Mouse (Mus musculus) ES-Bruce4 (cell line): Measurements from ENCODE around the gene Inpp5d. TPM values are rescaled to one million over a fixed set of nuclear protein-coding genes. Genes with fewer than 3 reads are reported as not detected.

Source experiments
- H3K27ac ChIP-seq: 2 replicates; pipeline ENCODE4 v1.5.1; 2012; ENCODE audit warnings: low read length, inconsistent platforms; ENCODE audit not compliant: insufficient read depth
- H3K27me3 ChIP-seq: 2 replicates; pipeline ENCODE4 v1.6.1; 2012; ENCODE audit warnings: mild to moderate bottlenecking, low read length, inconsistent platforms; ENCODE audit not compliant: control insufficient read depth, poor library complexity, insufficient read depth, severe bottlenecking
- H3K36me3 ChIP-seq: 2 replicates; pipeline ENCODE4 v1.6.1; 2012; ENCODE audit warnings: inconsistent platforms, mild to moderate bottlenecking, low read length, moderate library complexity; ENCODE audit not compliant: control insufficient read depth, poor library complexity, insufficient read depth, severe bottlenecking
- H3K4me1 ChIP-seq: one replicate; pipeline ENCODE4 v1.8.1; 2011; ENCODE audit warnings: low read length; ENCODE audit not compliant: control insufficient read depth, insufficient read depth
- H3K4me3 ChIP-seq: 2 replicates; pipeline ENCODE4 v1.5.1; 2011; ENCODE audit warnings: low read depth, mild to moderate bottlenecking, low read length
- H3K9ac ChIP-seq: 2 replicates; pipeline ENCODE4 v1.6.1; 2012; ENCODE audit warnings: low read depth, mild to moderate bottlenecking, inconsistent platforms; ENCODE audit not compliant: poor library complexity, severe bottlenecking
- H3K9me3 ChIP-seq: replicated peaks from 2 replicates; pipeline ENCODE4 v1.6.1; 2012; ENCODE audit warnings: mild to moderate bottlenecking, low read length, inconsistent platforms; ENCODE audit not compliant: control insufficient read depth, poor library complexity, insufficient read depth, severe bottlenecking
- CTCF ChIP-seq: IDR thresholded peaks from one replicate; pipeline ENCODE4 v1.8.1; 2011; ENCODE audit warnings: low read depth, low read length
- EP300 ChIP-seq: IDR thresholded peaks from 2 replicates; pipeline ENCODE4 v1.6.1; 2011; ENCODE audit warnings: low read depth, low read length; ENCODE audit not compliant: insufficient read depth
- POLR2A ChIP-seq: IDR thresholded peaks from one replicate; pipeline ENCODE4 v1.8.1; 2011; ENCODE audit warnings: low read length; ENCODE audit not compliant: insufficient read depth
- polyA plus RNA-seq: library from polyadenylated mRNA; stranded (reverse); fragments of >200 nt; gene quantifications from 2 replicates; pipeline ENCODE4 v1.2.4, GENCODE M21; 2011; ENCODE audit warnings: low read depth; ENCODE audit not compliant: missing spikeins, insufficient read depth, insufficient read length

Inpp5d gene
- 15.7 and 16.8 TPM in 2 replicates for polyA plus RNA-seq

DNA sequence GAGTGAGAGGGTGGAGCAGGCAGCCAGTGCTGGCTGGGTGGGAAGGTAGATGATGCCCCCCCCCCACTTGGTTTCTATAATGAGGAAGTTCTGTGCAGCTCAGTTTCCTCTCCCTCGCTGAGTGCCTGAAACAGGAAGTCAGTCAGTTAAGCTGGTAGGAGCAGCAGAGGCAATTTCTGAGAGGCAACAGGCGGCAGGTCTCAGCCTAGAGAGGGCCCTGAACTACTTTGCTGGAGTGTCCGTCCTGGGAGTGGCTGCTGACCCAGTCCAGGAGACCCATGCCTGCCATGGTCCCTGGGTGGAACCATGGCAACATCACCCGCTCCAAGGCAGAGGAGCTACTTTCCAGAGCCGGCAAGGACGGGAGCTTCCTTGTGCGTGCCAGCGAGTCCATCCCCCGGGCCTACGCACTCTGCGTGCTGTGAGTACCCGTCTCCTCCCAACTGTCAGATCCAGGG lies at the start of gene Inpp5d:
Gene Inpp5d, plus strand, starts transcription at position 102 of the 458 bp plus-strand sequence.
- no peak for TF ChIP-seq CTCF
- no peak for TF ChIP-seq EP300
- TF ChIP-seq POLR2A = no peak
- Histone ChIP-seq H3K9me3 (no peaks in the 10 kb centered on the region), H3K36me3 (no peaks in the 10 kb centered on the region), H3K27ac (no peak within 1 kb of the TSS), H3K4me1 (no peaks in the 10 kb centered on the region), H3K4me3 (no peak within 1 kb of the TSS), H3K9ac (no peak within 1 kb of the TSS), H3K27me3 (no peaks in the 10 kb centered on the region)

DNA sequence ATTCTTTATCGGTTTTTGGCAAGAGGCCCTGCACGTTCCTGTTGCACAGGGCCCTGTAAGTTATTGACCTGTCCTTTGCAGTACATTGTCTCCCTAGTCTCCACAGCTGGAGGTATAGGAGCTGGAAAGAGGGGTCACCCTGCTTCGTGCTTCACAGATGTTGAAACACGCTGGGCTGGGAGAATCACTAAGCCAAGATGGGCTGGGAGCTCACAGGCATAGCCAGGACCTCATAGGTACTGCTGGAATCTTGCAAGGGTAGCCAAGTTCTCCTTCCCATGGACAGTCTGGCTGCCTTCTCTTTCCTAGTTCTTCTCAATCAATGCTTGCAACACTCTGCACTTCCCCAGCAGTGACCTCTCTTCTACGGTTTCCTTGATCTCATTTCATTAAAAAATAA lies 46.9 kb upstream of the Inpp5d start:
- no peaks in the 10 kb centered on the region for H3K9me3 ChIP-seq
- H3K36me3 ChIP-seq = no peaks in the 10 kb centered on the region
- H3K27me3 ChIP-seq = no peaks in the 10 kb centered on the region
- H3K27ac ChIP-seq = no peak overlapping the region
- no peak overlapping the region for H3K9ac ChIP-seq
- H3K4me3 ChIP-seq = no peak overlapping the region
- no peak for TF ChIP-seq CTCF
- TF ChIP-seq POLR2A = no peak
- TF ChIP-seq EP300 = no peak
- no peaks in the 10 kb centered on the region for H3K4me1 ChIP-seq

DNA sequence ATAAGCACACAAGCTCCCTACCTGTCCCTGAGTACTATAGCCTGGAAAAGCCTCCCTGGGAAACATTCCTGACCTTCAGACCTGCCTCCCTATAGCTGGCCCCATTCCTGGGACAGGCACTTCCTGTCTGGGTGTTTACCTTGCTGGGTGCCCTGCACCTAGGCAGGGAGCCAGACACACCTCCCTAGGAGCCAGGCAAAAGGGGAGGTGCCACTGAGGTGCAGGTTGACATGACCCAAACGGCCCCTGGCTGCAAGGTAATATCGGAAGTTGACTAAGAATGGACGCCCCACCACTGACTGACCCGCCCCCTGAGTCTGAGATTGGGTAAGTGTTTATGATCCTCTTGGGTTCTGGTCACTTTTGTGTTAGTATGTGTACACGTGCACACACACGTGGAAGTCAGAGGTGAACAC lies 46.3 kb upstream of the Inpp5d start, which contains the start of gene Ngef:
Gene Ngef, minus strand, starts transcription at position 71 of the 416 bp plus-strand sequence.
- H3K36me3 ChIP-seq = no peaks in the 10 kb centered on the region
- no peak within 1 kb of the TSS for H3K4me3 ChIP-seq
- TF ChIP-seq EP300 (no peak), CTCF (no peak), POLR2A (no peak)
- no peak within 1 kb of the TSS for H3K27ac ChIP-seq
- no peaks in the 10 kb centered on the region for H3K9me3 ChIP-seq
- H3K4me1 ChIP-seq = no peaks in the 10 kb centered on the region
- H3K27me3 ChIP-seq = no peaks in the 10 kb centered on the region
- H3K9ac ChIP-seq = no peak within 1 kb of the TSS

DNA sequence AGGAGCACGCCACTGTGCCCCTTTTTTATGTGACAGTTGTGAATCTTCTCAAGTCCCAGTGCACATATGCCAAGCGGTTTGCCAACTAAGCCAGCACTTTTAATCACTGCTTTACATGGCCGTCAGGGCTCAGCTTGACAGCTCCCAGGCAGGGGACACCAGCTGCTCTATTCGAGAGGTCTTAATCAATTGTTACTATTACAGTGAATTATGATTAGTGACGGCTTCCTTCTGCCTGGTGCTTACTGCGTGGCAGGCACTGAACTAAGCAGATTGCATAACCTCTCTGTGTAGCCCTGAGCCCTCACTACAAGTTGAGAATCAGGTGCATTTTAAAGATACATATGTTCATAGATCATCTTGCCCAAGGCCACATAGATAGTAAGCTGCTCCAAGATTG lies 45.8 kb upstream of the Inpp5d start:
- no peak overlapping the region for H3K9ac ChIP-seq
- H3K9me3 ChIP-seq = no peaks in the 10 kb centered on the region
- no peaks in the 10 kb centered on the region for H3K27me3 ChIP-seq
- no peaks in the 10 kb centered on the region for H3K4me1 ChIP-seq
- no peaks in the 10 kb centered on the region for H3K36me3 ChIP-seq
- H3K4me3 ChIP-seq = no peak overlapping the region
- H3K27ac ChIP-seq = no peak overlapping the region
- TF ChIP-seq POLR2A (no peak), CTCF (no peak), EP300 (no peak)

DNA sequence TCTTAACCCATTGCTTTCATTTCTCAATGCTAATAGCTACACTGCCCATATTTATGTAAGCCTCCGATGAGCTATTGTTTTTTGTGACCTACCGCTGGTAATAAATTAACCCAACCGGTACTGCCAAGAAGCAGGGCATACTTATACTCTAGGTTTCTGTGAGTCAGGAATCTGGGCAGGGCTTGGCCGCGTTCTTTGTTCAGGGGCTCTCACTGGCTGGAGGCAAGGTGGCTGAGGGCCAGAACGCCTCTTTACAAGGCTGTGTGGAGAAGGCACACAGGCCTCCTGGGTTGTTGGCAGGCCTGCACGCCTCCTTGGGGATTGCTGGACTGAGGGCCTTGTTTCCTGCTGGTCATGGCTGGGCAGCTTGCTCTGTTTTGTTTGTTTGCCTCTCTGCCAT lies 45.3 kb upstream of the Inpp5d start:
- Histone ChIP-seq H3K9me3 (no peaks in the 10 kb centered on the region), H3K4me1 (no peaks in the 10 kb centered on the region), H3K27ac (no peak overlapping the region), H3K4me3 (no peak overlapping the region), H3K9ac (no peak overlapping the region), H3K27me3 (no peaks in the 10 kb centered on the region), H3K36me3 (no peaks in the 10 kb centered on the region)
- TF ChIP-seq EP300 (no peak), CTCF (no peak), POLR2A (no peak)

DNA sequence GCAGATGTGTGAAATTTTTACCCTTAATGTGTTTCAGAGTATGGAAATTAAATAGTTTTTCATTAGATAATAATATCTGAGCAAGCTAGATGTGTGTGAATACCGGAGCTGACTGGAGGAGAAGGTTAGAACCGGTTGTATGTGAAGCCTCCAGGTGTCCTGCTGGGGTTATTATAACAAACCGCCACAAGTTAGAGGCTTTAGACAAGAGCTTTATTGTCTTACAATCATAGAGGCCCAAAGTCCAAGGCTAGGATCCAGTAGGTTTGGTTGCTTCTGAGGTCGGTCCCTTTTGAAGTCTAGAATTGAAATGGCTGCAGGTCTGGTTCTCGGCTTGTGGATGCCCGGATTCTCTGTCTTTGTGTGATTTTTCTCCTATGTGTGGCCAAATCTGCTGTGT lies 41.1 kb upstream of the Inpp5d start:
- no peak for TF ChIP-seq EP300
- TF ChIP-seq CTCF = no peak
- TF ChIP-seq POLR2A = no peak
- Histone ChIP-seq H3K4me3 (no peak overlapping the region), H3K9me3 (no peaks in the 10 kb centered on the region), H3K27ac (no peak overlapping the region), H3K9ac (no peak overlapping the region), H3K36me3 (no peaks in the 10 kb centered on the region), H3K27me3 (0 out of 2 replicates have a peak, but pooled peaks cover 1% of the 10 kb centered on the region), H3K4me1 (no peaks in the 10 kb centered on the region)
